Mouse (Mus musculus) stomach, embryonic 16.5 days (tissue): Measurements from ENCODE around the gene Scube1. TPM values are rescaled to one million over a fixed set of nuclear protein-coding genes. Genes with fewer than 3 reads are reported as not detected.
A peak's percentile ranks its signal among the peaks of the same experiment; 100 is the strongest.

Source experiments
- ATAC-seq: fragments of 200-750 bp; cut with Nextera tagmentation; 2 replicates; pipeline ENCODE4 v1.8.0; 2017; ENCODE audit warnings: moderate number of reproducible peaks, moderate TSS enrichment; ENCODE audit not compliant: insufficient read depth, low FRiP score
- H3K27ac ChIP-seq: fragments of 300-500 bp; sonication (generic); 2 replicates; pipeline ENCODE4 v1.5.1; 2014; ENCODE audit warnings: low read length
- H3K27me3 ChIP-seq: fragments of 300-500 bp; sonication (generic); 2 replicates; pipeline ENCODE4 v1.6.1; 2014; ENCODE audit warnings: low read length, control low read depth, mixed read lengths; ENCODE audit not compliant: control insufficient read depth, insufficient read depth
- H3K36me3 ChIP-seq: fragments of 300-500 bp; sonication (generic); 2 replicates; pipeline ENCODE4 v1.6.1; 2014; ENCODE audit warnings: low read length; ENCODE audit not compliant: control insufficient read depth, insufficient read depth
- H3K4me1 ChIP-seq: fragments of 300-500 bp; sonication (generic); 2 replicates; pipeline ENCODE4 v1.6.1; 2014; ENCODE audit warnings: low read length, control low read depth, mixed read lengths; ENCODE audit not compliant: control insufficient read depth, insufficient read depth
- H3K4me2 ChIP-seq: fragments of 300-500 bp; sonication (generic); 2 replicates; pipeline ENCODE4 v1.6.1; 2014; ENCODE audit warnings: low read depth, low read length, mixed read lengths
- H3K4me3 ChIP-seq: fragments of 300-500 bp; sonication (generic); replicated peaks from 2 replicates; pipeline ENCODE4 v1.5.1; 2014; ENCODE audit warnings: mild to moderate bottlenecking, low read length
- H3K9ac ChIP-seq: fragments of 300-500 bp; sonication (generic); 2 replicates; pipeline ENCODE4 v1.6.1; 2014; ENCODE audit warnings: low read length
- H3K9me3 ChIP-seq: fragments of 300-500 bp; sonication (generic); replicated peaks from 2 replicates; pipeline ENCODE4 v1.6.1; 2016; ENCODE audit warnings: low read length, control low read depth; ENCODE audit not compliant: control insufficient read depth
- WGBS: fragments of 180-500 bp; shearing (Covaris S2); extraction: QIAGEN DNeasy Blood & Tissue Kit; methylation state at CpG from one replicate; pipeline ENCODE4 v1.1.7; 2014; 5-methylcytosine and 5-hydroxymethylcytosine counted together
- polyA plus RNA-seq: library from polyadenylated mRNA; unstranded; fragments of >200 nt; fragmentation: Nextera tagmentation; extraction: Ambion mirVana; gene quantifications from 2 replicates; pipeline ENCODE4 v1.2.1, GENCODE M21; 2015

Scube1 gene
- polyA plus RNA-seq, 1 experiment from 2014 or later, result 12.9 TPM

GRCm38 (mm10) chr15:83631071-83631470 lies 93.8 kb downstream of the Scube1 start:
- no peak overlapping the region for H3K9ac ChIP-seq
- H3K27me3 ChIP-seq, result no peaks in the 10 kb centered on the region
- no peaks in the 10 kb centered on the region for H3K9me3 ChIP-seq
- H3K4me3 ChIP-seq, result no peak overlapping the region
- no peak for ATAC-seq
- H3K4me2 ChIP-seq, result no peak overlapping the region
- no peaks in the 10 kb centered on the region for H3K4me1 ChIP-seq
- 70% methylated on average over 7 of the region's 7 CpGs for WGBS
- H3K27ac ChIP-seq, result no peak overlapping the region
- H3K36me3 ChIP-seq, result no peaks in the 10 kb centered on the region

GRCm38 (mm10) chr15:83629716-83630115 lies 95.1 kb downstream of the Scube1 start:
- Histone ChIP-seq H3K9me3 (no peaks in the 10 kb centered on the region), H3K27me3 (no peaks in the 10 kb centered on the region), H3K4me2 (no peak overlapping the region), H3K4me3 (no peak overlapping the region), H3K4me1 (no peaks in the 10 kb centered on the region), H3K36me3 (no peaks in the 10 kb centered on the region), H3K27ac (no peak overlapping the region), H3K9ac (no peak overlapping the region)
- WGBS, result 75% methylated on average over 3 of the region's 3 CpGs
- no peak for ATAC-seq

GRCm38 (mm10) chr15:83626142-83626645 lies 98.6 kb downstream of the Scube1 start:
- 90% methylated on average over 2 of the region's 2 CpGs for WGBS
- no peaks in the 10 kb centered on the region for H3K27me3 ChIP-seq
- H3K9ac ChIP-seq, result no peak overlapping the region
- no peak overlapping the region for H3K4me3 ChIP-seq
- no peak overlapping the region for H3K27ac ChIP-seq
- no peaks in the 10 kb centered on the region for H3K4me1 ChIP-seq
- H3K9me3 ChIP-seq, result no peaks in the 10 kb centered on the region
- H3K36me3 ChIP-seq, result no peaks in the 10 kb centered on the region
- ATAC-seq, result no peak
- H3K4me2 ChIP-seq, result no peak overlapping the region

- Histone ChIP-seq H3K9me3 (no peaks in the 10 kb centered on the region), H3K9ac (no peak overlapping the region), H3K36me3 (no peaks in the 10 kb centered on the region), H3K27ac (no peak overlapping the region), H3K4me2 (no peak overlapping the region), H3K27me3 (no peaks in the 10 kb centered on the region), H3K4me3 (no peak overlapping the region), H3K4me1 (no peaks in the 10 kb centered on the region)
- ATAC-seq, result no peak
- WGBS, result 84% methylated on average over 3 of the region's 3 CpGs
These were observed 109.6 kb downstream of the Scube1 start for GRCm38 (mm10) chr15:83615245-83615644.

- WGBS, result 46% methylated on average over 15 of the region's 15 CpGs
- ATAC-seq, result 0 out of 2 replicates have a peak, but pooled peaks have one; percentile 42
- no peak overlapping the region for H3K4me3 ChIP-seq
- H3K27ac ChIP-seq, result no peak overlapping the region
- H3K4me1 ChIP-seq, result no peaks in the 10 kb centered on the region
- no peaks in the 10 kb centered on the region for H3K27me3 ChIP-seq
- no peaks in the 10 kb centered on the region for H3K9me3 ChIP-seq
- no peaks in the 10 kb centered on the region for H3K36me3 ChIP-seq
- no peak overlapping the region for H3K4me2 ChIP-seq
- no peak overlapping the region for H3K9ac ChIP-seq
These were observed 117.6 kb downstream of the Scube1 start for GRCm38 (mm10) chr15:83607115-83607802.

- no peak overlapping the region for H3K27ac ChIP-seq
- ATAC-seq, result no peak
- H3K27me3 ChIP-seq, result no peaks in the 10 kb centered on the region
- H3K4me1 ChIP-seq, result no peaks in the 10 kb centered on the region
- H3K9ac ChIP-seq, result no peak overlapping the region
- no peak overlapping the region for H3K4me3 ChIP-seq
- no peaks in the 10 kb centered on the region for H3K9me3 ChIP-seq
- H3K36me3 ChIP-seq, result no peaks in the 10 kb centered on the region
- 84% methylated on average over 8 of the region's 8 CpGs for WGBS
- no peak overlapping the region for H3K4me2 ChIP-seq
These were observed 118.1 kb downstream of the Scube1 start for GRCm38 (mm10) chr15:83606700-83607099.

GRCm38 (mm10) chr15:83606216-83606615 lies 118.6 kb downstream of the Scube1 start:
- no peaks in the 10 kb centered on the region for H3K4me1 ChIP-seq
- no peak overlapping the region for H3K4me3 ChIP-seq
- 79% methylated on average over 11 of the region's 11 CpGs for WGBS
- H3K9ac ChIP-seq, result no peak overlapping the region
- H3K27ac ChIP-seq, result no peak overlapping the region
- H3K4me2 ChIP-seq, result no peak overlapping the region
- H3K36me3 ChIP-seq, result no peaks in the 10 kb centered on the region
- no peak for ATAC-seq
- no peaks in the 10 kb centered on the region for H3K9me3 ChIP-seq
- H3K27me3 ChIP-seq, result no peaks in the 10 kb centered on the region

GRCm38 (mm10) chr15:83603426-83603825 lies 121.4 kb downstream of the Scube1 start:
- Histone ChIP-seq H3K27me3 (no peaks in the 10 kb centered on the region), H3K4me1 (no peaks in the 10 kb centered on the region), H3K4me3 (no peak overlapping the region), H3K9me3 (no peaks in the 10 kb centered on the region), H3K9ac (no peak overlapping the region), H3K4me2 (no peak overlapping the region), H3K27ac (no peak overlapping the region), H3K36me3 (no peaks in the 10 kb centered on the region)
- WGBS, result 95% methylated on average over 7 of the region's 7 CpGs
- ATAC-seq, result no peak

- Histone ChIP-seq H3K4me3 (no peak overlapping the region), H3K27me3 (no peaks in the 10 kb centered on the region), H3K9me3 (no peaks in the 10 kb centered on the region), H3K4me1 (no peaks in the 10 kb centered on the region), H3K9ac (no peak overlapping the region), H3K4me2 (no peak overlapping the region), H3K36me3 (no peaks in the 10 kb centered on the region), H3K27ac (no peak overlapping the region)
- ATAC-seq, result no peak
- 85% methylated on average over 1 of the region's 1 CpGs for WGBS
These were observed 121.8 kb downstream of the Scube1 start for GRCm38 (mm10) chr15:83603046-83603396.
